In the genomic region with DNA sequence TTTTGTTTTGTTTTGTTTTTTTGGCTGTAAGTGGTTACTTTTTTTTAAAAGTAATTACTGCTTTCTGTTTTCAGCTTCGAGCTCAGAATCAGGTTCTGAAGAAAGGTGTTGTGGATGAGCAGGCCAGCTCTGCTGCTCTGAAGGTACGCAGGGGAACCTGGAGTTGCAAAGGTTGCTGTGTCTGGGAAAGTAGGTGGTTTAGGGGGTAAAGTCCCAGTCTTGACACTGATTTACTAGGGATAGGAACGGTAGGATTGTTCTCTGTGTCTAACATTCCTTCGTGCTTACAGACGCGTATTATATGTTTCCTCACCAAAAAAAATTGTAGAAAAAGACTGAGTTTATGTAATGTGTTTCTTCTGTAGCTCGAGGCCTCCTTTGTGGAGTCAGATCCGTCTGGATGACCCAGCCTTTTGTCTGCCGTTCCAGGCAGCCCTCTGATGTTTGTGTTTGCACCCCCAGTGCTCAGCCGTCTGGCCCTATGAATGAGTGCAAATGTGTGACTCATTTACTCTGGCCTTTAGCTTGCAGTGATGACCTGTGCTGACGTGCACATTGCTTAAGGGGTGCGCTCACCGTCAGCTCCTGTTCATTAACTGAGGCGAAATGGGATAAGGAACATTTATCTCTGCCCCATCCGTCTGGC, we compare ENCODE assay signal across 8 mouse cellular contexts. TPM values are rescaled to one million over a fixed set of nuclear protein-coding genes. Genes with fewer than 3 reads are reported as not detected.
DNase-seq lines count a peak whose midpoint lies in the region; ATAC-seq and TF ChIP-seq lines count a peak whose summit lies in the region.

No protein-coding gene starts in this region.

- H3K27me3 ChIP-seq in intestine, postnatal 0 days (replicated peaks; ENCODE audit: control insufficient read depth, insufficient read depth, low read length): no peaks in the 10 kb centered on the region
- no peaks in the 10 kb centered on the region for H3K27me3 ChIP-seq in liver, postnatal 0 days (ENCODE audit: insufficient read depth, low read length)
- no peaks in the 10 kb centered on the region for H3K27me3 ChIP-seq in heart, embryonic 11.5 days (ENCODE audit: control insufficient read depth, insufficient read depth, low read length)

- WGBS in intestine, postnatal 0 days: 24% methylated on average over 15 of the region's 15 CpGs
- WGBS in liver, postnatal 0 days (ENCODE audit: insufficient replicate concordance): 61% methylated on average over 15 of the region's 15 CpGs
- 58% methylated on average over 15 of the region's 15 CpGs for WGBS in heart, embryonic 11.5 days (ENCODE audit: insufficient replicate concordance)

- TF ChIP-seq CTCF in intestine, postnatal 0 days (IDR thresholded peaks at IDR 0.05; ENCODE audit: low read depth): no peak
- TF ChIP-seq CTCF in liver, postnatal 0 days (IDR thresholded peaks at IDR 0.05; ENCODE audit: low read depth): no peak

- DNase-seq in adrenal gland, adult (ENCODE audit: inconsistent age in 2 of 2, low spot score in 1 of 2): peak; percentile 80 to 84
- no peak for DNase-seq in adrenal gland, adult 18-20 months (ENCODE audit: low spot score in 2 of 2)
- peak; percentile 53 for DNase-seq in cerebellum, adult 9-10 months
- DNase-seq in liver, postnatal 0 days: peak; percentile 55
- DNase-seq in right cerebral cortex, postnatal 4 days: no peak
- no peak for DNase-seq in lung, postnatal 36 days

- H3K9ac ChIP-seq in intestine, postnatal 0 days (ENCODE audit: low read depth, low read length): no peak overlapping the region
- no peak overlapping the region; the same call in 1 of the 2 replicates for H3K9ac ChIP-seq in liver, postnatal 0 days (replicated peaks)
- H3K9ac ChIP-seq in heart, embryonic 11.5 days (ENCODE audit: low read depth, low read length): no peak overlapping the region

- H3K9me3 ChIP-seq in intestine, postnatal 0 days (ENCODE audit: control insufficient read depth): no peaks in the 10 kb centered on the region
- H3K9me3 ChIP-seq in liver, postnatal 0 days (ENCODE audit: low read length): no peaks in the 10 kb centered on the region
- no peaks in the 10 kb centered on the region for H3K9me3 ChIP-seq in heart, embryonic 11.5 days (replicated peaks; ENCODE audit: control insufficient read depth, low read length)

- no peak for TF ChIP-seq EP300 in liver, postnatal 0 days (IDR thresholded peaks at IDR 0.05; ENCODE audit: low read depth)

- H3K4me1 ChIP-seq in intestine, postnatal 0 days (replicated peaks; ENCODE audit: control insufficient read depth, insufficient read depth, low read length): 0 out of 2 replicates have a peak, but pooled peaks cover 2% of the 10 kb centered on the region
- H3K4me1 ChIP-seq in liver, postnatal 0 days (ENCODE audit: insufficient read depth): peaks cover 23% of the 10 kb centered on the region
- H3K4me1 ChIP-seq in heart, embryonic 11.5 days (ENCODE audit: control insufficient read depth, insufficient read depth, low read length): peaks cover 6% of the 10 kb centered on the region; the same call in 1 of the 2 replicates

- H3K4me3 ChIP-seq in intestine, postnatal 0 days (ENCODE audit: low read depth, low read length): no peak overlapping the region
- no peak overlapping the region for H3K4me3 ChIP-seq in liver, postnatal 0 days (ENCODE audit: low read depth, low read length)
- no peak overlapping the region for H3K4me3 ChIP-seq in heart, embryonic 11.5 days (ENCODE audit: low read depth, low read length)

- H3K27ac ChIP-seq in intestine, postnatal 0 days (ENCODE audit: low read depth, low read length): peak overlapping the region; percentile 86
- H3K27ac ChIP-seq in liver, postnatal 0 days (ENCODE audit: low read depth): peak overlapping the region; percentile 86
- no peak overlapping the region for H3K27ac ChIP-seq in heart, embryonic 11.5 days (ENCODE audit: low read depth, low read length)

- peak overlapping the region; percentile 18; the same call in 1 of the 2 replicates for H3K4me2 ChIP-seq in intestine, postnatal 0 days (replicated peaks; ENCODE audit: low read depth)
- H3K4me2 ChIP-seq in liver, postnatal 0 days (ENCODE audit: low read depth, low read length): peak overlapping the region; percentile 20; the same call in 1 of the 2 replicates
- H3K4me2 ChIP-seq in heart, embryonic 11.5 days: no peak overlapping the region

- ATAC-seq in intestine, postnatal 0 days: peak; percentile 98
- ATAC-seq in liver, postnatal 0 days: peak; percentile 98
- ATAC-seq in heart, embryonic 11.5 days (replicated peaks; ENCODE audit: insufficient number of reproducible peaks, low FRiP score, low TSS enrichment): no peak

- H3K36me3 ChIP-seq in intestine, postnatal 0 days (ENCODE audit: control insufficient read depth, insufficient read depth): peaks cover 23% of the 10 kb centered on the region
- H3K36me3 ChIP-seq in liver, postnatal 0 days (replicated peaks; ENCODE audit: insufficient read depth, low read length): peaks cover 20% of the 10 kb centered on the region
- 0 out of 2 replicates have a peak, but pooled peaks cover 3% of the 10 kb centered on the region for H3K36me3 ChIP-seq in heart, embryonic 11.5 days (ENCODE audit: control insufficient read depth, insufficient read depth, low read length)

RNA-seq across cellular contexts. Expression of a gene that starts 13.0 kb away (rescaled TPM):
- total RNA-seq in adrenal gland, adult 18-20 months (2021): 10 to 100 TPM; 40.0 to 48.9 TPM
- 25.8 and 27.2 TPM in 2 replicates for polyA plus RNA-seq in intestine, postnatal 0 days (2015; fragmentation: Nextera tagmentation; extraction: Ambion mirVana)
- polyA plus RNA-seq in liver, postnatal 0 days (2015; fragmentation: Nextera tagmentation; extraction: Ambion mirVana): 9.0 TPM in 2 replicates
- polyA plus RNA-seq in heart, embryonic 11.5 days (2014; fragmentation: Nextera tagmentation; extraction: Ambion mirVana): 15.9 and 16.8 TPM in 2 replicates

RNA-seq across cellular contexts. Expression of a gene that starts 54.6 kb away (rescaled TPM):
- 10 to 100 TPM; 28.3 to 32.3 TPM for total RNA-seq in adrenal gland, adult 18-20 months (2021)
- polyA plus RNA-seq in intestine, postnatal 0 days (2015; fragmentation: Nextera tagmentation; extraction: Ambion mirVana): 3.7 and 3.9 TPM in 2 replicates
- polyA plus RNA-seq in liver, postnatal 0 days (2015; fragmentation: Nextera tagmentation; extraction: Ambion mirVana): 0.70 and 0.99 TPM in 2 replicates
- polyA plus RNA-seq in heart, embryonic 11.5 days (2014; fragmentation: Nextera tagmentation; extraction: Ambion mirVana): 6.9 and 11.1 TPM in 2 replicates

Comparison
In these comparisons a context has a peak if more than half of its experiments do, and no peak if none do; other contexts are left out.
1. DNase-seq: peak in adrenal gland, adult (2 of 2), cerebellum, adult 9-10 months (single experiment) and liver, postnatal 0 days (single experiment); none in adrenal gland, adult 18-20 months (0 of 2), right cerebral cortex, postnatal 4 days (single experiment) and lung, postnatal 36 days (single experiment).